Mouse (Mus musculus) limb, embryonic 10.5 days (tissue): ENCODE results near the gene Prl2c1. TPM values are rescaled to one million over a fixed set of nuclear protein-coding genes. Genes with fewer than 3 reads are reported as not detected.
"Not testable (repeated sequence)": the region's sequence is repeated elsewhere in the genome, so short reads cannot be mapped to it uniquely, and the experiment has no call there.

Experiments used
- DNase-seq: peaks from one replicate; pipeline ENCODE4 v3.0.0-alpha.2; 2017; ENCODE audit warnings: low spot score
- H3K27ac ChIP-seq: fragments of 300-500 bp; sonication (generic); 2 replicates; pipeline ENCODE4 v1.5.1; 2016; ENCODE audit warnings: mild to moderate bottlenecking
- H3K27me3 ChIP-seq: fragments of 300-500 bp; sonication (generic); 2 replicates; pipeline ENCODE4 v1.6.1; 2016; ENCODE audit warnings: low read depth, mild to moderate bottlenecking; ENCODE audit not compliant: poor library complexity, severe bottlenecking
- H3K36me3 ChIP-seq: fragments of 300-500 bp; sonication (generic); 2 replicates; pipeline ENCODE4 v1.6.1; 2016; ENCODE audit warnings: mild to moderate bottlenecking, moderate library complexity
- H3K4me1 ChIP-seq: fragments of 300-500 bp; sonication (generic); 2 replicates; pipeline ENCODE4 v1.6.1; 2016
- H3K4me3 ChIP-seq: fragments of 300-500 bp; sonication (generic); 2 replicates; pipeline ENCODE4 v1.5.1; 2016; ENCODE audit warnings: mild to moderate bottlenecking, moderate library complexity
- H3K9me3 ChIP-seq: fragments of 300-500 bp; sonication (generic); replicated peaks from 2 replicates; pipeline ENCODE4 v1.6.1; 2016; ENCODE audit warnings: mild to moderate bottlenecking
- WGBS: fragments of 180-500 bp; shearing (Covaris S2); methylation state at CpG from one replicate; pipeline ENCODE4 v1.1.7; 2016; 5-methylcytosine and 5-hydroxymethylcytosine counted together
- polyA plus RNA-seq: library from polyadenylated mRNA; unstranded; fragments of >200 nt; fragmentation: Nextera tagmentation; extraction: Ambion mirVana; gene quantifications from 2 replicates; pipeline ENCODE4 v1.2.1, GENCODE M21; 2016

Prl2c1 gene
- polyA plus RNA-seq: not detected in 2 replicates

DNA sequence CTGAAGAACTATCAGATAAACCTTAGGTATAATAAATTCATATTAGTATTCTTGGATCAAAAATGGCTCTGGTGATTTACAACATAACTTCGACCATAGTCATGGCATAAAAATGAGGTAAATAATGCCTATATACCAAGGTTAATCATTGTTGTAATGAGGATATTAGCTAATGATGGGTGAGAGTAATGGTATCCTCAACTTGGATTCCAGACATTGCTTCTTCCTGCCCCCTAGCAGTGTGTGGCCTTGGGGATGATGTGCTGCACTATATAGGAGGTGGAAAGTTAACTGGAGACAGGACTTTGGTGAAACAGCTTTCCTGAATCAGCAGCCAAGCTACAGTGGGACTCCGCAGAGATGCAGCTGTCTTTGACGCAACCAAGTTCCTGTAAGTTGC is at the start of gene Prl2c1:
Gene Prl2c1, plus strand, starts transcription at position 301 of the 400 bp plus-strand sequence.
- no peak for DNase-seq
- Histone ChIP-seq H3K4me3 (no peak within 1 kb of the TSS), H3K27me3 (no peaks in the 10 kb centered on the region), H3K9me3 (no peaks in the 10 kb centered on the region), H3K27ac (no peak within 1 kb of the TSS), H3K36me3 (no peaks in the 10 kb centered on the region), H3K4me1 (no peaks in the 10 kb centered on the region)
- WGBS: 91% methylated on average over 3 of the region's 3 CpGs

DNA sequence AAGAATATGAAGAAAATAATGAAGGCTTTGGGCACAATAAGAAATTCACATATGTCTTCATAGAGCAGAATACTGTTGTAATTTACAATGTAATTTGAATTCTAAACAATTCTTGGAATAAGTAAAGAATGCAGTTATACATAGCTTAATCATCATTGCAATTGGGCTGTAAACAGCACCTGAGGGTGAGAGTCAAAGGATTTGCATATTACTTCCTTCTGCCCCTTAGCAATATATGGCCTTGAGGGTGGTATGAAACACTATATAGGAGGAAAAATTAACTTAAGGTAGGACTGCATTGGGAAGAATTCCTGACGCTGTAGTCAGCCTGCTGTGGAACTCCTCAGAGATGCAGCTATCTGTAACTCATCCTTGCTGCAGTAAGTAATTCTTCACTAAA is 47.8 kb upstream of the Prl2c1 start, which contains the start of gene Prl2a1:
Gene Prl2a1, plus strand, starts transcription at position 301 of the 400 bp plus-strand sequence.
- H3K9me3 ChIP-seq: no peaks in the 10 kb centered on the region
- DNase-seq: no peak
- no peaks in the 10 kb centered on the region for H3K36me3 ChIP-seq
- H3K4me1 ChIP-seq: no peaks in the 10 kb centered on the region
- no peak within 1 kb of the TSS for H3K4me3 ChIP-seq
- no peaks in the 10 kb centered on the region for H3K27me3 ChIP-seq
- WGBS: 84% methylated on average over 1 of the region's 1 CpGs
- no peak within 1 kb of the TSS for H3K27ac ChIP-seq

DNA sequence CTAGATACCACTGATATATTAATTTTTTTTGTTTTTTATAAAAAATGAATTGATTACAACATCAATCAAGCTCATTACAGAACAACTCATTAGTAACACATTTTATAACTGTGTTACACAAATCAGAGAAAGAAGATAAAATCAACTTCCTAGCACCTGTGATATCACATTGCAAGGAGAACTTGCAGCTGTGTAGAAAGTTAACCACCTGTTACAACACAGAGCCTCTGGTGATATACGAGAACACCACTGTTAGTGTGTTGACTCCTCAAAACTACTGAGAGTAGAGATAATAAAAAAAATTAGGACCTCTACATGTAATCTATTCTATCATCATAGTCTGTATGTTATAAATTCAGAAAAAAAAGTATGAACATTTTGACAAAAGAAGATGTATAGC is 46.4 kb upstream of the Prl2c1 start:
- DNase-seq: no peak
- Histone ChIP-seq H3K27ac (no peak overlapping the region), H3K36me3 (no peaks in the 10 kb centered on the region), H3K9me3 (no peaks in the 10 kb centered on the region), H3K4me1 (no peaks in the 10 kb centered on the region), H3K27me3 (no peaks in the 10 kb centered on the region), H3K4me3 (no peak overlapping the region)
- 83% methylated on average over 1 of the region's 1 CpGs for WGBS

DNA sequence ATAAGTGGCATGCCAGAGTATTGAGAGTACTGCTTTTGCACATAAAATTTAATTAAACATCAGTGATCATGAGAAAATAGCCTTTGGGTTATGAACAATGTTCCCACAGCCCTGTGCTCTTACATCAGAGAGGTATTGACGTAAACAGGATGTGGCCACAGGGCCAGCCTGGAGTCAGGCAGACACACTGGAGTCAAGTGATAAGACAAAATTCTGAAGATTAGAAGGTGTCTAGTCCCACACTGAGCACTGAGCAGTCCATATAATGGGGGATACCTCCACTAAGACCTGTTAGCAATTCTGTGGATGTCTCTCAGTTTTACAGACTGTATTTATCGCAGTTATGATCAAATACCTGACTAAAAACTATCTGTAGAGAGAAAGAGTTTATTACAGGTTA is 55.1 kb downstream of the Prl2c1 start:
- 90% methylated on average over 2 of the region's 2 CpGs for WGBS
- not testable (repeated sequence) for H3K27me3 ChIP-seq, H3K4me1 ChIP-seq, H3K9me3 ChIP-seq, DNase-seq, H3K27ac ChIP-seq, H3K4me3 ChIP-seq, H3K36me3 ChIP-seq

Other genes starting within 250 kb of the Prl2c1 start
- not detected in 2 replicates for gene Prl7b1, start 238.8 kb upstream of the Prl2c1 start, polyA plus RNA-seq
- not detected in 2 replicates for gene Prl7a1, start 206.8 kb upstream of the Prl2c1 start, polyA plus RNA-seq
- gene Prl7a2, start 181.3 kb upstream of the Prl2c1 start, polyA plus RNA-seq: not detected in 2 replicates
- not detected in 2 replicates for gene Prl7d1, start 132.6 kb upstream of the Prl2c1 start, polyA plus RNA-seq
- gene Prl7c1, start 68.5 kb upstream of the Prl2c1 start, polyA plus RNA-seq: not detected in 2 replicates
- not detected in 2 replicates for gene Prl2a1, start 47.7 kb upstream of the Prl2c1 start, polyA plus RNA-seq
- gene Prl4a1, start 166.9 kb downstream of the Prl2c1 start, polyA plus RNA-seq: not detected in 2 replicates